Mouse (Mus musculus) layer of hippocampus, postnatal 25 days (tissue): ENCODE measurements around the gene Spata3. TPM values are rescaled to one million over a fixed set of nuclear protein-coding genes. Genes with fewer than 3 reads are reported as not detected.

ENCODE experiments used
- total RNA-seq, 2 experiments: library from RNA; stranded (reverse); gene quantifications; 2 replicates each; pipeline ENCODE4 v1.2.3; 2021

Spata3 gene
- total RNA-seq, 2 experiments from 2014 or later, result 1.0 to 1.2 TPM

Other genes starting within 250 kb of the Spata3 start
- under 1 TPM; 0.44 to 0.75 TPM for gene A630001G21Rik, start 238.2 kb upstream of the Spata3 start, total RNA-seq
- 100 to 1,000 TPM; 149 to 151 TPM for gene Cab39, start 223.4 kb upstream of the Spata3 start, total RNA-seq
- 100 to 1,000 TPM; 728 to 849 TPM for gene Itm2c, start 122.5 kb upstream of the Spata3 start, total RNA-seq
- 1 to 10 TPM; 3.5 to 4.0 TPM for gene 4933407L21Rik, start 88.3 kb upstream of the Spata3 start, total RNA-seq
- gene Gpr55, start 55.8 kb upstream of the Spata3 start, total RNA-seq, result under 1 TPM in 1 of 2 experiments, not detected in 1; 0.12 TPM
- gene 2810459M11Rik, start 29.0 kb downstream of the Spata3 start, total RNA-seq, result 10 to 100 TPM; 10.2 to 14.4 TPM
- gene Psmd1, start 47.6 kb downstream of the Spata3 start, total RNA-seq, result 100 to 1,000 TPM in 1 of 2 experiments, 10 to 100 TPM in 1; 97.9 to 109 TPM
- gene Htr2b, start 95.2 kb downstream of the Spata3 start, total RNA-seq, result not detected
- 1 to 10 TPM; 2.1 to 4.1 TPM for gene Gm21972, start 116.8 kb downstream of the Spata3 start, total RNA-seq
- gene Armc9, start 138.0 kb downstream of the Spata3 start, total RNA-seq, result 10 to 100 TPM; 36.6 to 39.5 TPM